Mouse (Mus musculus) lung, embryonic 16.5 days (tissue): ENCODE measurements around the gene Hipk4. TPM values are rescaled to one million over a fixed set of nuclear protein-coding genes. Genes with fewer than 3 reads are reported as not detected.

ENCODE experiments used
- ATAC-seq: fragments of 200-750 bp; cut with Nextera tagmentation; 2 replicates; pipeline ENCODE4 v1.8.0; 2017; ENCODE audit warnings: low read depth, mild to moderate bottlenecking, moderate library complexity
- H3K27ac ChIP-seq: fragments of 300-500 bp; sonication (generic); 2 replicates; pipeline ENCODE4 v1.5.1; 2014; ENCODE audit warnings: mild to moderate bottlenecking, control low read depth, low read length
- H3K27me3 ChIP-seq: fragments of 300-500 bp; sonication (generic); 2 replicates; pipeline ENCODE4 v1.6.1; 2014; ENCODE audit warnings: low read depth, low read length, mixed read lengths; ENCODE audit not compliant: control insufficient read depth, insufficient read depth
- H3K36me3 ChIP-seq: fragments of 300-500 bp; sonication (generic); 2 replicates; pipeline ENCODE4 v1.6.1; 2014; ENCODE audit warnings: low read length; ENCODE audit not compliant: control insufficient read depth, insufficient read depth
- H3K4me1 ChIP-seq: fragments of 300-500 bp; sonication (generic); replicated peaks from 2 replicates; pipeline ENCODE4 v1.6.1; 2014; ENCODE audit warnings: low read length, mixed read lengths; ENCODE audit not compliant: control insufficient read depth, insufficient read depth
- H3K4me2 ChIP-seq: fragments of 300-500 bp; sonication (generic); 2 replicates; pipeline ENCODE4 v1.6.1; 2014; ENCODE audit warnings: low read depth, low read length, control low read depth
- H3K4me3 ChIP-seq: fragments of 300-500 bp; sonication (generic); 2 replicates; pipeline ENCODE4 v1.5.1; 2014; ENCODE audit warnings: mild to moderate bottlenecking, low read length, control low read depth
- H3K9ac ChIP-seq: fragments of 300-500 bp; sonication (generic); 2 replicates; pipeline ENCODE4 v1.6.1; 2014; ENCODE audit warnings: low read length, control low read depth
- H3K9me3 ChIP-seq: fragments of 300-500 bp; sonication (generic); 2 replicates; pipeline ENCODE4 v1.6.1; 2016; ENCODE audit warnings: low read length; ENCODE audit not compliant: control insufficient read depth
- WGBS: fragments of 180-500 bp; shearing (Covaris S2); extraction: QIAGEN DNeasy Blood & Tissue Kit; methylation state at CpG from one replicate; pipeline ENCODE4 v1.1.7; 2014; 5-methylcytosine and 5-hydroxymethylcytosine counted together
- polyA plus RNA-seq: library from polyadenylated mRNA; unstranded; fragments of >200 nt; fragmentation: Nextera tagmentation; extraction: Ambion mirVana; gene quantifications from 2 replicates; pipeline ENCODE4 v1.2.1, GENCODE M21; 2015

The Hipk4 gene
- polyA plus RNA-seq, 1 experiment from 2014 or later, result 0.72 TPM

DNA sequence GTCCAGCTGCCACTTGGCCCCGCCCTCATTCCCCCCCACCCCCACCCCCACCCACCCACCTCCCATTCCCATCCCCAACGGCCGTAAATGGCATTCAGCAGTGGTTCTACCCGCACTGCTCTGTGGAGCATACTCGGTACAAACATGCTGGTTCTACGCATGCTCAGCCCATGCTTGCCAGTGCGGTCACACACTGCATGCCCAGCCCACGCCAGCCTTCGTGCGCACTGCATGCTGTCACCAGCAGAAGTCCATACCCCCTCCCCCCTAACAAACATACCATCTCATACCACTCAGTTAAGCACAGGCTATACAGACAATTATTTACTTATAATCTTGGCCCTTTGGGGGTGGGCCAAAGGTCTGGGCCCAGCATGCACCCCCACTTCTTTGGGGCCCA lies 8.6 kb downstream of the Hipk4 start:
- no peak overlapping the region for H3K9ac ChIP-seq
- 86% methylated on average over 10 of the region's 10 CpGs for WGBS
- ATAC-seq, result no peak

DNA sequence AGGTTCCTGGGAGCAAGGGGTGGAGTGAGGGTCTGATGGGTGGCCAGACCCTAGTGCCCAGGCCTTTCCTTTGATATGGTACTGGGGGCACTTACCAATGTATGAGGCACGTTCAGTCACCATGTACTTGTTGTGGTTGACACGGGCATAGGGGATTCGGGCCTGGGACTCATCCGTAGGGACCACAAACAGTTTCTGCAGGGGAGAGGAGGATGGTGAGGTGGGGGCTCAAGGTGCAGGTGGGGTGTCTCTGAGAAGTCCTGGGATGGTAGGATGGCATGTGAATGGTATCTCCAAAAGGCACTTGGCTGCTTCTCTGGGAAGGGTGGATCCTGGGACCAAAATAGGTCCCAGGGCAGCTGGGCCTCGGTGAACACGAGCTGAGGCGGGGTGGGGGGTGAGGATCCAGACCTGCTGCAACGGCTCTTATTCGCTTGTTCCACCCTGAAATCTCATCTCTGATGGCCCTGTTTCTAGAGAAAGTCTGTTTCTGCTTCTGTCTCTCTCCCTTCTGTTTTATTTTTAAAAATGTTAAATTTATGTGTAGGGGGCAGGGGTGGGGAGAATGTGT lies 9.5 kb downstream of the Hipk4 start:
- no peak overlapping the region for H3K27ac ChIP-seq
- peaks cover 14% of the 10 kb centered on the region for H3K36me3 ChIP-seq
- H3K4me1 ChIP-seq, result no peaks in the 10 kb centered on the region
- ATAC-seq, result no peak
- H3K4me3 ChIP-seq, result no peak overlapping the region
- no peaks in the 10 kb centered on the region for H3K27me3 ChIP-seq
- H3K4me2 ChIP-seq, result no peak overlapping the region
- no peaks in the 10 kb centered on the region for H3K9me3 ChIP-seq
- H3K9ac ChIP-seq, result no peak overlapping the region
- 87% methylated on average over 9 of the region's 9 CpGs for WGBS

More for the DNA sequence above, 8.6 kb downstream of the Hipk4 start:
- Histone ChIP-seq H3K27ac (no peak overlapping the region), H3K36me3 (peaks cover 14% of the 10 kb centered on the region), H3K4me1 (no peaks in the 10 kb centered on the region), H3K4me2 (no peak overlapping the region), H3K27me3 (no peaks in the 10 kb centered on the region), H3K9me3 (no peaks in the 10 kb centered on the region), H3K4me3 (no peak overlapping the region)

DNA sequence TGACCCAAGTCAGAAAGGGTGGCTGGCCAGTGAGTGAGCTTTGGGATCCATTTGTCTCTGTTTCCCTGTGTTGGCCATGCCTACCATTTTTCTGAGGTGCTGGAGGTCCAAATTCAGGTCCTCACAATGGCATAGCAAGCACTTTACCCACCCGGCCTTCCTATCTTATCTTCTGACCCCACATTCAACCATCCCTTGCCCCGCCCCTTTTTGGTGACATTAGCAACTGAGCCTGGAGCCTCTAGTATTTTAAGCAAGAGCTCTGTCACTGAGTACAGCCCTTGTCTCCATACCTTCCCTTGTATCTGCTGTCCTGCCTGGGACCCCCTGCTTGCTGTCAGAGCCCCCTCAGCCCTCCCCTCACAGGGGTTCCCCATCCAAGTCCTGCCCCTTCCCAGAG lies 12.3 kb downstream of the Hipk4 start:
- no peak for ATAC-seq
- Histone ChIP-seq H3K4me2 (no peak overlapping the region), H3K9me3 (no peaks in the 10 kb centered on the region), H3K36me3 (peaks cover 14% of the 10 kb centered on the region), H3K9ac (no peak overlapping the region), H3K27ac (no peak overlapping the region), H3K4me1 (no peaks in the 10 kb centered on the region), H3K27me3 (no peaks in the 10 kb centered on the region), H3K4me3 (no peak overlapping the region)
- 54% methylated on average over 2 of the region's 2 CpGs for WGBS

DNA sequence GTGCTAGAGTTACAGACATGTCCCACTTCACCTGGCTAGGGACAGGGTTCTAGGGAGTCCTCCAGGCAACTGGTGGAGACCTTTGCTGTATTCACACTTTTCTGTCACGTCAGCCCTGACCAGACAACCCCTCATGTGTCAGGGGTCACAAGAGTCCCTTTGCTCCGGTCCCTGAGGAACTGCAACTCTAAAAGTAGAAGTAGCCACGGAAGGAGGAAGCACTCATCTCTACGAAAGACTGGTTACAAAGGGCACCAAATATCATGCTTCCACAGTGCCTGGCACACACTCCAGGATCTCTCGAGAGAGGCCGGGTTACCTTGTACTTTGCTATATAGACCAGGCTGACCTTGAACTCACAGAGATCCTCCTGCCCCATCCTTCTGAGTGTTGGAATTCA lies 13.6 kb downstream of the Hipk4 start:
- no peaks in the 10 kb centered on the region for H3K9me3 ChIP-seq
- WGBS, result 88% methylated on average over 6 of the region's 6 CpGs
- H3K9ac ChIP-seq, result no peak overlapping the region
- no peak overlapping the region for H3K4me2 ChIP-seq
- no peak overlapping the region for H3K27ac ChIP-seq
- no peak overlapping the region for H3K4me3 ChIP-seq
- H3K4me1 ChIP-seq, result no peaks in the 10 kb centered on the region
- peaks cover 14% of the 10 kb centered on the region for H3K36me3 ChIP-seq
- no peaks in the 10 kb centered on the region for H3K27me3 ChIP-seq
- no peak for ATAC-seq

DNA sequence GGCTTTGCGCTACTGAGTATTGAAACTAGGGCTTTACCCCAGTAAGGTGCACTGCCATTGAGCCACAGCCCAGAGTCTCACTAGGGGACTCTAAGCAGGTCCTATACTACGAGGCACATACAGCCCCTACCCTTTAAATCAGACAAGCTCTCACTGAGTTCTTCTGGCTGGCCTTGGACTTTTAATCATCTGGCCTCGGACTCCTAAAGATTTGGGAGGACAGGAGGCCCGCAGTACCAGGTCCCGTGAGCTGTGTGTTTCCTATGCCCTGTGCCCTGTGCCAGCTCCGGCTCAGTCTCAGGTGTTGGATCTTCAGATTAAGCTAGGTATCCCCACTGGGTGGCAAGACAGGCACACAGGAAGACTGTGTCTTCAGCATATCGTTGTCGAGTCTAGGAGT lies 14.9 kb downstream of the Hipk4 start:
- peaks cover 9% of the 10 kb centered on the region for H3K36me3 ChIP-seq
- H3K4me1 ChIP-seq, result no peaks in the 10 kb centered on the region; the same call in 1 of the 2 replicates
- H3K9ac ChIP-seq, result no peak overlapping the region
- no peak for ATAC-seq
- 86% methylated on average over 8 of the region's 8 CpGs for WGBS
- no peak overlapping the region for H3K27ac ChIP-seq
- no peak overlapping the region for H3K4me3 ChIP-seq
- H3K4me2 ChIP-seq, result no peak overlapping the region
- H3K9me3 ChIP-seq, result no peaks in the 10 kb centered on the region
- no peaks in the 10 kb centered on the region for H3K27me3 ChIP-seq

DNA sequence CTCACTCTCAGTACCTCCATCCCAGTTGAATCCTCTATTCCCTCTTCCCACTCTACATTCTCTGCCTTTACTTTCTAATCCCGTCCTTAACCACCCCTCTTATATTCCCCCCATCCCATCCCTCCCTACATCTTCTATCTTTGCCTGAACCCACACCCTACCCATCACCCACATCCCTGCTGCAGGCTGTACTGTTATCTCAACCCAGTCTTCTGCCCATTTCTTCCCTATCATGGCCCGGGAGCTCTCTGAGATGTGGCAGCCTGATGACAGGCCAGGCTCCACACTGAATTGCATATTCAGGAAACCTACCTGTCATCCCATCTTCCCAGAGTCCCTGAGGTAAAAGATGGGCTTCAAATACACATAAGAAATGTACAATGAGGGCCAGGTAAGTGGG lies 15.7 kb downstream of the Hipk4 start:
- Histone ChIP-seq H3K4me2 (no peak overlapping the region), H3K4me1 (peaks cover 2% of the 10 kb centered on the region; the same call in 1 of the 2 replicates), H3K9ac (no peak overlapping the region), H3K36me3 (peaks cover 4% of the 10 kb centered on the region), H3K9me3 (no peaks in the 10 kb centered on the region), H3K4me3 (no peak overlapping the region), H3K27me3 (no peaks in the 10 kb centered on the region), H3K27ac (no peak overlapping the region)
- WGBS, result 83% methylated on average over 2 of the region's 2 CpGs
- no peak for ATAC-seq

DNA sequence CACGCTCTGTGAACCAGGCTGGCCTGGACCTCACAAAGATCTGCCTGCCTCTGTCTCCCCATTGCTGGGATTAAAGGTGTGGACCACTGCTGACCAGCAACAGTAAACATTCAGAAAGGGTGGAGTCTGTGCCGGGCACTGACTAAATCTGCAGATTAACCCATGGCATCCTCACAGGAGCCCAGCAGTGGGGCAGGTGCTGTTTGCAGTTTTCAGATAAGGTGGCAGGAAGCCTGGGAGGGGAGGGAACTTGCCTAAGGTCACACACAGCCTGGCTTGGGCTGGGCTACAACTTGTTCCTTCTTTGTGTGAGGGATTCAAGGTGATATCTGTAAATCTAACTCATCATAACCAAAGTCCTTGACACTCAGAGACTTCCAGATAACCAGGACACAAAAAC lies 17.5 kb downstream of the Hipk4 start:
- ATAC-seq, result no peak
- Histone ChIP-seq H3K4me1 (peaks cover 2% of the 10 kb centered on the region; the same call in 1 of the 2 replicates), H3K9ac (no peak overlapping the region), H3K9me3 (no peaks in the 10 kb centered on the region), H3K27me3 (no peaks in the 10 kb centered on the region), H3K27ac (no peak overlapping the region), H3K4me2 (no peak overlapping the region), H3K4me3 (no peak overlapping the region), H3K36me3 (peaks cover 4% of the 10 kb centered on the region)
- WGBS, result 58% methylated on average over 2 of the region's 2 CpGs

DNA sequence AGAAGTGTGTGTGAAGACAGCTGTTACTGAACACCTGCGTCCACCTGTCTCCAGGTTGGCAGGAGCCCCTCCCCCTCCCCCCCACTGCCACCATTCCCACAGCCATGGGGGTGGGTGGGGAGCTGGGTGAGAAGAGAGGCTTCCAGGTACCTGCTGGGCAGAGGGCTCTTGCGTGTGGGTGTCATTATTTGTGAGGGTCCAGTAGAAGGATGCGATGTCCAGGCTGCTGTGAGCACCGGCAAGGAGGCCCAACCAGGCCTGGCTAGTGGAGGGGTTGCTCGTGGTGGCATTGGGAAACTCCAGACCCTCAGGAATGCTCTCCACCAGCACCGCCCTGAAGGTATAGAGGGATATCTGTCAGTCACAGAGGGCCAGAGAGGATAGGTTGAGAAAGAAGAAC lies 17.9 kb downstream of the Hipk4 start:
- H3K36me3 ChIP-seq, result peaks cover 3% of the 10 kb centered on the region
- peaks cover 2% of the 10 kb centered on the region; the same call in 1 of the 2 replicates for H3K4me1 ChIP-seq
- no peak overlapping the region for H3K4me3 ChIP-seq
- H3K27ac ChIP-seq, result no peak overlapping the region
- no peaks in the 10 kb centered on the region for H3K9me3 ChIP-seq
- H3K4me2 ChIP-seq, result no peak overlapping the region
- WGBS, result 79% methylated on average over 6 of the region's 6 CpGs
- no peaks in the 10 kb centered on the region for H3K27me3 ChIP-seq
- no peak overlapping the region for H3K9ac ChIP-seq
- ATAC-seq, result no peak

DNA sequence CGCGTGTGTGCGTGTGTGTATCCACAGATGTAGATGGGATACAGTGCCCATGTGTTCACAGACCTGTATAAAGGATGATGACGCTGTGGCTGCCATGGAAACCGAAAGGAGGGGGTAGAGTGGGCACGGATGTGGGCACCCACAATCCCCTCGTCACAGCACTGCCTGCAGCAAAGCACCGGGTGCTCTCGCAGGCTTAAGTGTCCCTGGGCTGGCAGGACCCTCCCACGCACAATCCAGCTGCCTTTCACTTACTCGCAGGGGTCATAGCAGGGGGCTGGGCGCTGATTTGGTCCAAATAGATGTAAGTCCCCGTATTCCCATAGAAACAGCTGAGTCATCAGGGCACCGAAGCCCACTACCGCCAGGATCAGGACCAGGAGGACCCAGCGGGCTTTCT lies 18.4 kb downstream of the Hipk4 start:
- WGBS, result 70% methylated on average over 16 of the region's 16 CpGs
- no peak overlapping the region for H3K4me3 ChIP-seq
- no peak overlapping the region for H3K27ac ChIP-seq
- no peak overlapping the region for H3K9ac ChIP-seq
- H3K4me1 ChIP-seq, result peaks cover 2% of the 10 kb centered on the region; the same call in 1 of the 2 replicates
- no peaks in the 10 kb centered on the region for H3K27me3 ChIP-seq
- H3K9me3 ChIP-seq, result no peaks in the 10 kb centered on the region
- H3K36me3 ChIP-seq, result no peaks in the 10 kb centered on the region; the same call in 1 of the 2 replicates
- no peak overlapping the region for H3K4me2 ChIP-seq
- peak; percentile 24; the same call in 1 of the 2 replicates for ATAC-seq

DNA sequence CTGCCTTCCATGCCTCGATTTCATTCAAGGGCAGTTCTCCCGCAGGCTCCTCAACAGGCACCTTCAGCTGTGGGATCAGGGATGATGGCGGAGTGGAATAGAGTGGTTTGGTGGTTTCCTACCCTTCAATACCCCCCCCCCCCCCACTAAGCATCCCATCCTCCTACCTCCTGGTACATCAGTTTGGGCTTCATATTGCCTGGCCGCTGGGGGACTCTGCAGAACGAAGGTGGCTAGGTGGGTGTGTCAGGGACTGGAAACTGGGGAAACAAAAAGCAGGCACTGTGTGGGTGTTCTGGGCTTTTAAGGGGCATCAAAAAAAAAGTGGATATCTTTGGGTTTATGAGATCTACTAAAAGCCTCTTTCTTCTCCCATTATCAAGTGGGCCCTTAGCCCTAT lies 18.9 kb downstream of the Hipk4 start:
- H3K4me3 ChIP-seq, result peak overlapping the region; percentile 57
- H3K4me1 ChIP-seq, result peaks cover 2% of the 10 kb centered on the region; the same call in 1 of the 2 replicates
- 53% methylated on average over 5 of the region's 5 CpGs for WGBS
- no peak overlapping the region for H3K27ac ChIP-seq
- no peak for ATAC-seq
- H3K9ac ChIP-seq, result peak overlapping the region; percentile 70
- H3K4me2 ChIP-seq, result peak overlapping the region; percentile 88
- no peaks in the 10 kb centered on the region for H3K27me3 ChIP-seq
- H3K36me3 ChIP-seq, result no peaks in the 10 kb centered on the region; the same call in 1 of the 2 replicates
- no peaks in the 10 kb centered on the region for H3K9me3 ChIP-seq
